Mouse (Mus musculus) cortical plate, adult 2 months (tissue): ENCODE measurements around the gene Dgki.

ENCODE experiments used
- CTCF ChIP-seq: fragments of 200-500 bp; IDR thresholded peaks from 2 replicates; pipeline ENCODE4 v1.5.1; 2011; ENCODE audit warnings: mild to moderate bottlenecking, control low read depth, low read length; ENCODE audit not compliant: insufficient read depth; ENCODE audit errors: extremely low read depth
- POLR2A ChIP-seq: fragments of 200-500 bp; IDR thresholded peaks from 2 replicates; pipeline ENCODE4 v1.6.1; 2011; ENCODE audit warnings: mild to moderate bottlenecking, low read length, control low read depth; ENCODE audit not compliant: insufficient read depth; ENCODE audit errors: extremely low read depth

- TF ChIP-seq CTCF: peak; percentile 87
- no peak for TF ChIP-seq POLR2A
These were observed 253.7 kb downstream of the Dgki start for GRCm38 (mm10) chr6:37046152-37046788.
